Mouse (Mus musculus): ENCODE measurements around the gene Pgm3. TPM values are rescaled to one million over a fixed set of nuclear protein-coding genes. Genes with fewer than 3 reads are reported as not detected.
A peak's percentile ranks its signal among the peaks of the same experiment; 100 is the strongest.

Gene Pgm3
- polyA plus RNA-seq, 1 experiment = 0.04 TPM

- H3K9me3 ChIP-seq (ENCODE audit: control insufficient read depth, low read length) = no peaks in the 10 kb centered on the region
- H3K4me3 ChIP-seq (replicated peaks) = peak overlapping the region; percentile 87
- no peaks in the 10 kb centered on the region for H3K27me3 ChIP-seq (ENCODE audit: control insufficient read depth)
- H3K4me1 ChIP-seq (ENCODE audit: control insufficient read depth) = peaks cover 22% of the 10 kb centered on the region
- H3K36me3 ChIP-seq (ENCODE audit: control insufficient read depth) = peaks cover 8% of the 10 kb centered on the region
- TF ChIP-seq GATA1 (IDR thresholded peaks at IDR 0.05; ENCODE audit: low read length) (no peak), TAL1 (IDR thresholded peaks at IDR 0.05; ENCODE audit: low read length) (no peak)
Measured at GRCm38 (mm10) chr9:86570946-86571345, 696 bp downstream of the Pgm3 start.

- Histone ChIP-seq H3K27me3 (ENCODE audit: control insufficient read depth) (no peaks in the 10 kb centered on the region), H3K36me3 (ENCODE audit: control insufficient read depth) (peaks cover 8% of the 10 kb centered on the region), H3K4me3 (replicated peaks) (peak overlapping the region; percentile 87), H3K9me3 (ENCODE audit: control insufficient read depth, low read length) (no peaks in the 10 kb centered on the region), H3K4me1 (ENCODE audit: control insufficient read depth) (peaks cover 22% of the 10 kb centered on the region)
- TF ChIP-seq TAL1 (IDR thresholded peaks at IDR 0.05; ENCODE audit: low read length) (no peak), GATA1 (IDR thresholded peaks at IDR 0.05; ENCODE audit: low read length) (no peak)
Measured at GRCm38 (mm10) chr9:86570261-86570890, 1.3 kb downstream of the Pgm3 start.

GRCm38 (mm10) chr9:86569314-86569910 is 2.2 kb downstream of the Pgm3 start:
- H3K4me1 ChIP-seq (ENCODE audit: control insufficient read depth) = peaks cover 22% of the 10 kb centered on the region
- H3K27me3 ChIP-seq (ENCODE audit: control insufficient read depth) = no peaks in the 10 kb centered on the region
- no peaks in the 10 kb centered on the region for H3K9me3 ChIP-seq (ENCODE audit: control insufficient read depth, low read length)
- no peak overlapping the region for H3K4me3 ChIP-seq (replicated peaks)
- H3K36me3 ChIP-seq (ENCODE audit: control insufficient read depth) = peaks cover 10% of the 10 kb centered on the region
- TF ChIP-seq TAL1 (IDR thresholded peaks at IDR 0.05; ENCODE audit: low read length) (no peak), GATA1 (IDR thresholded peaks at IDR 0.05; ENCODE audit: low read length) (no peak)

GRCm38 (mm10) chr9:86560543-86560942 is 11.1 kb downstream of the Pgm3 start:
- TF ChIP-seq GATA1 (IDR thresholded peaks at IDR 0.05; ENCODE audit: low read length) (no peak), TAL1 (IDR thresholded peaks at IDR 0.05; ENCODE audit: low read length) (no peak)
- H3K36me3 ChIP-seq (ENCODE audit: control insufficient read depth) = peaks cover 36% of the 10 kb centered on the region

GRCm38 (mm10) chr9:86554641-86555040 is 17.0 kb downstream of the Pgm3 start:
- H3K36me3 ChIP-seq (ENCODE audit: control insufficient read depth) = peaks cover 47% of the 10 kb centered on the region
- no peak overlapping the region for H3K4me3 ChIP-seq (replicated peaks)

More at GRCm38 (mm10) chr9:86560543-86560942, 11.1 kb downstream of the Pgm3 start:
- Histone ChIP-seq H3K4me3 (replicated peaks) (no peak overlapping the region), H3K9me3 (ENCODE audit: control insufficient read depth, low read length) (no peaks in the 10 kb centered on the region), H3K27me3 (ENCODE audit: control insufficient read depth) (no peaks in the 10 kb centered on the region), H3K4me1 (ENCODE audit: control insufficient read depth) (no peaks in the 10 kb centered on the region)

GRCm38 (mm10) chr9:86553886-86554285 is 17.8 kb downstream of the Pgm3 start:
- TF ChIP-seq GATA1 (IDR thresholded peaks at IDR 0.05; ENCODE audit: low read length) = no peak
- no peak for TF ChIP-seq TAL1 (IDR thresholded peaks at IDR 0.05; ENCODE audit: low read length)
- Histone ChIP-seq H3K36me3 (ENCODE audit: control insufficient read depth) (peaks cover 53% of the 10 kb centered on the region), H3K4me3 (replicated peaks) (no peak overlapping the region), H3K27me3 (ENCODE audit: control insufficient read depth) (no peaks in the 10 kb centered on the region), H3K9me3 (ENCODE audit: control insufficient read depth, low read length) (no peaks in the 10 kb centered on the region), H3K4me1 (ENCODE audit: control insufficient read depth) (no peaks in the 10 kb centered on the region)

More at GRCm38 (mm10) chr9:86554641-86555040, 17.0 kb downstream of the Pgm3 start:
- Histone ChIP-seq H3K9me3 (ENCODE audit: control insufficient read depth, low read length) (no peaks in the 10 kb centered on the region), H3K27me3 (ENCODE audit: control insufficient read depth) (no peaks in the 10 kb centered on the region), H3K4me1 (ENCODE audit: control insufficient read depth) (no peaks in the 10 kb centered on the region)
- TF ChIP-seq TAL1 (IDR thresholded peaks at IDR 0.05; ENCODE audit: low read length) (no peak), GATA1 (IDR thresholded peaks at IDR 0.05; ENCODE audit: low read length) (no peak)

GRCm38 (mm10) chr9:86550717-86551116 is 20.9 kb downstream of the Pgm3 start:
- no peaks in the 10 kb centered on the region for H3K27me3 ChIP-seq (ENCODE audit: control insufficient read depth)
- H3K4me1 ChIP-seq (ENCODE audit: control insufficient read depth) = no peaks in the 10 kb centered on the region
- H3K9me3 ChIP-seq (ENCODE audit: control insufficient read depth, low read length) = no peaks in the 10 kb centered on the region
- H3K4me3 ChIP-seq (replicated peaks) = no peak overlapping the region
- H3K36me3 ChIP-seq (ENCODE audit: control insufficient read depth) = peaks cover 55% of the 10 kb centered on the region
- TF ChIP-seq GATA1 (IDR thresholded peaks at IDR 0.05; ENCODE audit: low read length) (no peak), TAL1 (IDR thresholded peaks at IDR 0.05; ENCODE audit: low read length) (no peak)

- H3K9me3 ChIP-seq (ENCODE audit: control insufficient read depth, low read length) = no peaks in the 10 kb centered on the region
- no peaks in the 10 kb centered on the region for H3K4me1 ChIP-seq (ENCODE audit: control insufficient read depth)
- no peaks in the 10 kb centered on the region for H3K27me3 ChIP-seq (ENCODE audit: control insufficient read depth)
- TF ChIP-seq GATA1 (IDR thresholded peaks at IDR 0.05; ENCODE audit: low read length) = no peak
- no peak for TF ChIP-seq TAL1 (IDR thresholded peaks at IDR 0.05; ENCODE audit: low read length)
- no peak overlapping the region for H3K4me3 ChIP-seq (replicated peaks)
- H3K36me3 ChIP-seq (ENCODE audit: control insufficient read depth) = peaks cover 53% of the 10 kb centered on the region
Measured at GRCm38 (mm10) chr9:86549637-86550162, 21.9 kb downstream of the Pgm3 start.

- H3K4me1 ChIP-seq (ENCODE audit: control insufficient read depth) = no peaks in the 10 kb centered on the region
- TF ChIP-seq TAL1 (IDR thresholded peaks at IDR 0.05; ENCODE audit: low read length) = no peak
- TF ChIP-seq GATA1 (IDR thresholded peaks at IDR 0.05; ENCODE audit: low read length) = no peak
- H3K36me3 ChIP-seq (ENCODE audit: control insufficient read depth) = peaks cover 46% of the 10 kb centered on the region
- H3K27me3 ChIP-seq (ENCODE audit: control insufficient read depth) = no peaks in the 10 kb centered on the region
- no peak overlapping the region for H3K4me3 ChIP-seq (replicated peaks)
- no peaks in the 10 kb centered on the region for H3K9me3 ChIP-seq (ENCODE audit: control insufficient read depth, low read length)
Measured at GRCm38 (mm10) chr9:86544559-86544958, 27.1 kb downstream of the Pgm3 start.
